Mouse (Mus musculus) midbrain, embryonic 15.5 days (tissue): Measurements from ENCODE around the gene Specc1. TPM values are rescaled to one million over a fixed set of nuclear protein-coding genes. Genes with fewer than 3 reads are reported as not detected.

Experiments
- ATAC-seq: fragments of 200-750 bp; cut with Nextera tagmentation; replicated peaks from 2 replicates; pipeline ENCODE4 v1.8.0; 2017; ENCODE audit warnings: moderate TSS enrichment
- H3K27ac ChIP-seq: fragments of 300-500 bp; sonication (generic); 2 replicates; pipeline ENCODE4 v1.5.1; 2015; ENCODE audit warnings: mild to moderate bottlenecking, inconsistent platforms
- H3K27me3 ChIP-seq: fragments of 300-500 bp; sonication (generic); replicated peaks from 2 replicates; pipeline ENCODE4 v1.6.1; 2015; ENCODE audit warnings: inconsistent platforms
- H3K36me3 ChIP-seq: fragments of 300-500 bp; sonication (generic); replicated peaks from 2 replicates; pipeline ENCODE4 v1.6.1; 2015; ENCODE audit warnings: inconsistent platforms
- H3K4me1 ChIP-seq: fragments of 300-500 bp; sonication (generic); 2 replicates; pipeline ENCODE4 v1.6.1; 2015; ENCODE audit warnings: inconsistent platforms
- H3K4me2 ChIP-seq: fragments of 300-500 bp; sonication (generic); 2 replicates; pipeline ENCODE4 v1.6.1; 2015; ENCODE audit warnings: inconsistent platforms, mild to moderate bottlenecking, moderate library complexity
- H3K4me3 ChIP-seq: fragments of 300-500 bp; sonication (generic); 2 replicates; pipeline ENCODE4 v1.5.1; 2015; ENCODE audit warnings: mild to moderate bottlenecking, inconsistent platforms
- H3K9ac ChIP-seq: fragments of 300-500 bp; sonication (generic); 2 replicates; pipeline ENCODE4 v1.6.1; 2015; ENCODE audit warnings: mild to moderate bottlenecking, inconsistent platforms
- H3K9me3 ChIP-seq: fragments of 300-500 bp; sonication (generic); 2 replicates; pipeline ENCODE4 v1.6.1; 2016; ENCODE audit warnings: inconsistent platforms
- WGBS: fragments of 180-500 bp; shearing (Covaris S2); methylation state at CpG from one replicate; pipeline ENCODE4 v1.1.7; 2015; ENCODE audit warnings: mixed read lengths; 5-methylcytosine and 5-hydroxymethylcytosine counted together
- polyA plus RNA-seq: library from polyadenylated mRNA; unstranded; fragments of >200 nt; fragmentation: Nextera tagmentation; extraction: Ambion mirVana; gene quantifications from 2 replicates; pipeline ENCODE4 v1.2.1, GENCODE M21; 2015

The Specc1 gene
- polyA plus RNA-seq, 1 experiment from 2014 or later = 11.3 TPM

- 88% methylated on average over 4 of the region's 4 CpGs for WGBS
- Histone ChIP-seq H3K27ac (no peak overlapping the region), H3K4me3 (no peak overlapping the region), H3K4me1 (no peaks in the 10 kb centered on the region), H3K4me2 (no peak overlapping the region), H3K36me3 (no peaks in the 10 kb centered on the region), H3K9me3 (no peaks in the 10 kb centered on the region), H3K9ac (no peak overlapping the region), H3K27me3 (no peaks in the 10 kb centered on the region)
- ATAC-seq = no peak
Measured at GRCm38 (mm10) chr11:62184900-62185299, 228.3 kb downstream of the Specc1 start.

GRCm38 (mm10) chr11:62187074-62187473 is 230.5 kb downstream of the Specc1 start:
- Histone ChIP-seq H3K4me1 (no peaks in the 10 kb centered on the region), H3K27me3 (no peaks in the 10 kb centered on the region), H3K9ac (no peak overlapping the region), H3K4me3 (no peak overlapping the region), H3K9me3 (no peaks in the 10 kb centered on the region), H3K27ac (no peak overlapping the region), H3K36me3 (no peaks in the 10 kb centered on the region), H3K4me2 (no peak overlapping the region)
- no peak for ATAC-seq
- WGBS = 90% methylated on average over 8 of the region's 8 CpGs

- Histone ChIP-seq H3K27me3 (no peaks in the 10 kb centered on the region), H3K4me2 (no peak overlapping the region), H3K4me1 (no peaks in the 10 kb centered on the region), H3K9ac (no peak overlapping the region), H3K9me3 (no peaks in the 10 kb centered on the region), H3K4me3 (no peak overlapping the region), H3K27ac (no peak overlapping the region), H3K36me3 (no peaks in the 10 kb centered on the region)
- WGBS = 90% methylated on average over 3 of the region's 3 CpGs
- no peak for ATAC-seq
Measured at GRCm38 (mm10) chr11:62192050-62192449, 235.5 kb downstream of the Specc1 start.

GRCm38 (mm10) chr11:62193116-62193515 is 236.6 kb downstream of the Specc1 start:
- no peak overlapping the region for H3K4me2 ChIP-seq
- H3K36me3 ChIP-seq = no peaks in the 10 kb centered on the region
- H3K4me1 ChIP-seq = no peaks in the 10 kb centered on the region
- H3K9me3 ChIP-seq = no peaks in the 10 kb centered on the region
- ATAC-seq = no peak
- H3K27me3 ChIP-seq = no peaks in the 10 kb centered on the region
- H3K9ac ChIP-seq = no peak overlapping the region
- WGBS = 88% methylated on average over 3 of the region's 3 CpGs
- no peak overlapping the region for H3K4me3 ChIP-seq
- no peak overlapping the region for H3K27ac ChIP-seq

- Histone ChIP-seq H3K9me3 (no peaks in the 10 kb centered on the region), H3K4me3 (no peak overlapping the region), H3K4me1 (no peaks in the 10 kb centered on the region), H3K4me2 (no peak overlapping the region), H3K27ac (no peak overlapping the region), H3K36me3 (no peaks in the 10 kb centered on the region), H3K9ac (no peak overlapping the region), H3K27me3 (no peaks in the 10 kb centered on the region)
- ATAC-seq = no peak
Measured at GRCm38 (mm10) chr11:62194217-62194616, 237.7 kb downstream of the Specc1 start.

GRCm38 (mm10) chr11:62200901-62201512 is 244.4 kb downstream of the Specc1 start:
- no peak overlapping the region for H3K4me3 ChIP-seq
- no peaks in the 10 kb centered on the region for H3K27me3 ChIP-seq
- H3K4me2 ChIP-seq = no peak overlapping the region
- no peak overlapping the region for H3K27ac ChIP-seq
- WGBS = 87% methylated on average over 5 of the region's 5 CpGs
- no peaks in the 10 kb centered on the region for H3K36me3 ChIP-seq
- no peak overlapping the region for H3K9ac ChIP-seq
- no peak for ATAC-seq
- no peaks in the 10 kb centered on the region for H3K9me3 ChIP-seq
- no peaks in the 10 kb centered on the region for H3K4me1 ChIP-seq

GRCm38 (mm10) chr11:62202645-62203044 is 246.1 kb downstream of the Specc1 start:
- Histone ChIP-seq H3K27me3 (no peaks in the 10 kb centered on the region), H3K27ac (no peak overlapping the region), H3K4me1 (no peaks in the 10 kb centered on the region), H3K4me2 (no peak overlapping the region), H3K9ac (no peak overlapping the region), H3K36me3 (no peaks in the 10 kb centered on the region), H3K9me3 (no peaks in the 10 kb centered on the region), H3K4me3 (no peak overlapping the region)
- WGBS = 97% methylated on average over 1 of the region's 1 CpGs
- no peak for ATAC-seq

- Histone ChIP-seq H3K27me3 (no peaks in the 10 kb centered on the region), H3K4me2 (no peak overlapping the region), H3K9ac (no peak overlapping the region), H3K4me3 (no peak overlapping the region), H3K4me1 (no peaks in the 10 kb centered on the region), H3K27ac (no peak overlapping the region), H3K36me3 (no peaks in the 10 kb centered on the region), H3K9me3 (no peaks in the 10 kb centered on the region)
- WGBS = 57% methylated on average over 2 of the region's 2 CpGs
- ATAC-seq = no peak
Measured at GRCm38 (mm10) chr11:62209111-62209510, 252.5 kb downstream of the Specc1 start.

GRCm38 (mm10) chr11:62209891-62210290 is 253.3 kb downstream of the Specc1 start:
- no peaks in the 10 kb centered on the region for H3K27me3 ChIP-seq
- 73% methylated on average over 4 of the region's 4 CpGs for WGBS
- no peaks in the 10 kb centered on the region for H3K4me1 ChIP-seq
- H3K36me3 ChIP-seq = no peaks in the 10 kb centered on the region
- H3K27ac ChIP-seq = no peak overlapping the region
- H3K4me2 ChIP-seq = no peak overlapping the region
- no peaks in the 10 kb centered on the region for H3K9me3 ChIP-seq
- no peak overlapping the region for H3K9ac ChIP-seq
- H3K4me3 ChIP-seq = no peak overlapping the region
- no peak for ATAC-seq

GRCm38 (mm10) chr11:62213384-62213989 is 256.9 kb downstream of the Specc1 start:
- Histone ChIP-seq H3K36me3 (no peaks in the 10 kb centered on the region), H3K4me1 (no peaks in the 10 kb centered on the region), H3K4me2 (no peak overlapping the region), H3K27me3 (no peaks in the 10 kb centered on the region), H3K9ac (no peak overlapping the region), H3K27ac (no peak overlapping the region), H3K9me3 (no peaks in the 10 kb centered on the region), H3K4me3 (no peak overlapping the region)
- 93% methylated on average over 12 of the region's 12 CpGs for WGBS
- ATAC-seq = no peak

GRCm38 (mm10) chr11:62215107-62215506 is 258.5 kb downstream of the Specc1 start:
- Histone ChIP-seq H3K36me3 (no peaks in the 10 kb centered on the region), H3K9ac (no peak overlapping the region), H3K27me3 (no peaks in the 10 kb centered on the region), H3K4me1 (no peaks in the 10 kb centered on the region), H3K4me2 (no peak overlapping the region), H3K9me3 (no peaks in the 10 kb centered on the region), H3K27ac (no peak overlapping the region), H3K4me3 (no peak overlapping the region)
- 57% methylated on average over 2 of the region's 2 CpGs for WGBS
- ATAC-seq = no peak

- H3K4me3 ChIP-seq = no peak overlapping the region
- no peak overlapping the region for H3K27ac ChIP-seq
- no peak overlapping the region for H3K4me2 ChIP-seq
- no peaks in the 10 kb centered on the region for H3K9me3 ChIP-seq
- H3K36me3 ChIP-seq = no peaks in the 10 kb centered on the region
- no peak overlapping the region for H3K9ac ChIP-seq
- no peak for ATAC-seq
- no peaks in the 10 kb centered on the region for H3K4me1 ChIP-seq
- no peaks in the 10 kb centered on the region for H3K27me3 ChIP-seq
- 78% methylated on average over 6 of the region's 6 CpGs for WGBS
Measured at GRCm38 (mm10) chr11:62217751-62218150, 261.2 kb downstream of the Specc1 start.

- no peak overlapping the region for H3K9ac ChIP-seq
- H3K9me3 ChIP-seq = no peaks in the 10 kb centered on the region
- H3K4me1 ChIP-seq = no peaks in the 10 kb centered on the region
- H3K27me3 ChIP-seq = no peaks in the 10 kb centered on the region
- ATAC-seq = no peak
- H3K4me2 ChIP-seq = no peak overlapping the region
- H3K27ac ChIP-seq = no peak overlapping the region
- H3K36me3 ChIP-seq = no peaks in the 10 kb centered on the region
- WGBS = 80% methylated on average over 7 of the region's 7 CpGs
- no peak overlapping the region for H3K4me3 ChIP-seq
Measured at GRCm38 (mm10) chr11:62220756-62221510, 264.4 kb downstream of the Specc1 start.
